Mouse (Mus musculus) ES-Bruce4 (cell line): ENCODE results near the gene Coro2a. TPM values are rescaled to one million over a fixed set of nuclear protein-coding genes. Genes with fewer than 3 reads are reported as not detected.

ENCODE experiments used
- H3K27ac ChIP-seq: 2 replicates; pipeline ENCODE4 v1.5.1; 2012; ENCODE audit warnings: low read length, inconsistent platforms; ENCODE audit not compliant: insufficient read depth
- H3K27me3 ChIP-seq: 2 replicates; pipeline ENCODE4 v1.6.1; 2012; ENCODE audit warnings: mild to moderate bottlenecking, low read length, inconsistent platforms; ENCODE audit not compliant: control insufficient read depth, poor library complexity, insufficient read depth, severe bottlenecking
- H3K36me3 ChIP-seq: 2 replicates; pipeline ENCODE4 v1.6.1; 2012; ENCODE audit warnings: inconsistent platforms, mild to moderate bottlenecking, low read length, moderate library complexity; ENCODE audit not compliant: control insufficient read depth, poor library complexity, insufficient read depth, severe bottlenecking
- H3K4me1 ChIP-seq: one replicate; pipeline ENCODE4 v1.8.1; 2011; ENCODE audit warnings: low read length; ENCODE audit not compliant: control insufficient read depth, insufficient read depth
- H3K4me3 ChIP-seq: 2 replicates; pipeline ENCODE4 v1.5.1; 2011; ENCODE audit warnings: low read depth, mild to moderate bottlenecking, low read length
- H3K9ac ChIP-seq: 2 replicates; pipeline ENCODE4 v1.6.1; 2012; ENCODE audit warnings: low read depth, mild to moderate bottlenecking, inconsistent platforms; ENCODE audit not compliant: poor library complexity, severe bottlenecking
- H3K9me3 ChIP-seq: replicated peaks from 2 replicates; pipeline ENCODE4 v1.6.1; 2012; ENCODE audit warnings: mild to moderate bottlenecking, low read length, inconsistent platforms; ENCODE audit not compliant: control insufficient read depth, poor library complexity, insufficient read depth, severe bottlenecking
- CTCF ChIP-seq: IDR thresholded peaks from one replicate; pipeline ENCODE4 v1.8.1; 2011; ENCODE audit warnings: low read depth, low read length
- EP300 ChIP-seq: IDR thresholded peaks from 2 replicates; pipeline ENCODE4 v1.6.1; 2011; ENCODE audit warnings: low read depth, low read length; ENCODE audit not compliant: insufficient read depth
- POLR2A ChIP-seq: IDR thresholded peaks from one replicate; pipeline ENCODE4 v1.8.1; 2011; ENCODE audit warnings: low read length; ENCODE audit not compliant: insufficient read depth
- polyA plus RNA-seq: library from polyadenylated mRNA; stranded (reverse); fragments of >200 nt; gene quantifications from 2 replicates; pipeline ENCODE4 v1.2.4, GENCODE M21; 2011; ENCODE audit warnings: low read depth; ENCODE audit not compliant: missing spikeins, insufficient read depth, insufficient read length

Gene Coro2a
- polyA plus RNA-seq, 1 experiment: 13.1 TPM

- Histone ChIP-seq H3K9me3 (no peaks in the 10 kb centered on the region), H3K4me3 (no peak overlapping the region), H3K9ac (no peak overlapping the region), H3K36me3 (no peaks in the 10 kb centered on the region), H3K4me1 (peaks cover 24% of the 10 kb centered on the region), H3K27me3 (no peaks in the 10 kb centered on the region), H3K27ac (no peak overlapping the region)
- TF ChIP-seq CTCF: no peak
- no peak for TF ChIP-seq EP300
- TF ChIP-seq POLR2A: no peak
Observed at GRCm38 (mm10) chr4:46632465-46632864, 30.5 kb upstream of the Coro2a start.

- peak overlapping the region; percentile 45 for H3K27ac ChIP-seq
- H3K36me3 ChIP-seq: no peaks in the 10 kb centered on the region
- H3K9me3 ChIP-seq: no peaks in the 10 kb centered on the region
- H3K9ac ChIP-seq: peak overlapping the region; percentile 14
- TF ChIP-seq CTCF (peak; percentile 75), POLR2A (no peak), EP300 (peak; percentile 74)
- H3K27me3 ChIP-seq: no peaks in the 10 kb centered on the region
- H3K4me3 ChIP-seq: peak overlapping the region; percentile 27
- H3K4me1 ChIP-seq: peaks cover 19% of the 10 kb centered on the region
Observed at GRCm38 (mm10) chr4:46630390-46630789, 28.4 kb upstream of the Coro2a start.

GRCm38 (mm10) chr4:46628873-46629272 lies 26.9 kb upstream of the Coro2a start:
- TF ChIP-seq POLR2A (peak; percentile 71), CTCF (no peak), EP300 (peak; percentile 65)
- Histone ChIP-seq H3K4me3 (no peak overlapping the region), H3K27me3 (no peaks in the 10 kb centered on the region), H3K9ac (peak overlapping the region; percentile 14), H3K27ac (peak overlapping the region; percentile 45; the same call in 1 of the 2 replicates), H3K36me3 (no peaks in the 10 kb centered on the region), H3K9me3 (no peaks in the 10 kb centered on the region), H3K4me1 (peaks cover 12% of the 10 kb centered on the region)

- no peak overlapping the region for H3K9ac ChIP-seq
Observed at GRCm38 (mm10) chr4:46628081-46628480, 26.1 kb upstream of the Coro2a start.

GRCm38 (mm10) chr4:46625101-46625500 lies 23.1 kb upstream of the Coro2a start:
- Histone ChIP-seq H3K27me3 (no peaks in the 10 kb centered on the region), H3K27ac (no peak overlapping the region), H3K9me3 (no peaks in the 10 kb centered on the region), H3K9ac (no peak overlapping the region), H3K4me1 (peaks cover 14% of the 10 kb centered on the region), H3K4me3 (no peak overlapping the region), H3K36me3 (no peaks in the 10 kb centered on the region)
- TF ChIP-seq EP300 (no peak), CTCF (no peak), POLR2A (no peak)

More at GRCm38 (mm10) chr4:46628081-46628480, 26.1 kb upstream of the Coro2a start:
- TF ChIP-seq EP300 (no peak), POLR2A (no peak), CTCF (no peak)
- no peak overlapping the region for H3K4me3 ChIP-seq
- no peaks in the 10 kb centered on the region for H3K27me3 ChIP-seq
- no peaks in the 10 kb centered on the region for H3K36me3 ChIP-seq
- H3K9me3 ChIP-seq: no peaks in the 10 kb centered on the region
- peaks cover 11% of the 10 kb centered on the region for H3K4me1 ChIP-seq
- H3K27ac ChIP-seq: peak overlapping the region; percentile 13; the same call in 1 of the 2 replicates

- H3K27ac ChIP-seq: no peak overlapping the region
- no peak for TF ChIP-seq CTCF
- TF ChIP-seq POLR2A: no peak
- TF ChIP-seq EP300: no peak
- no peak overlapping the region for H3K9ac ChIP-seq
- H3K27me3 ChIP-seq: no peaks in the 10 kb centered on the region
- H3K4me3 ChIP-seq: no peak overlapping the region
- peaks cover 12% of the 10 kb centered on the region for H3K4me1 ChIP-seq
- H3K9me3 ChIP-seq: no peaks in the 10 kb centered on the region
- H3K36me3 ChIP-seq: no peaks in the 10 kb centered on the region
Observed at GRCm38 (mm10) chr4:46623007-46623406, 21.0 kb upstream of the Coro2a start.
